Mouse (Mus musculus) kidney, adult 2 months (tissue): ENCODE results near the gene Calr4. TPM values are rescaled to one million over a fixed set of nuclear protein-coding genes. Genes with fewer than 3 reads are reported as not detected.

Experiments used
- DNase-seq: peaks from one replicate; pipeline ENCODE4 v3.0.0; 2021
- H3K27ac ChIP-seq: fragments of 200-500 bp; 2 replicates; pipeline ENCODE4 v1.5.1; 2012; ENCODE audit warnings: low read depth, low read length, control low read depth, inconsistent platforms; ENCODE audit not compliant: insufficient read depth
- H3K27me3 ChIP-seq: fragments of 200-500 bp; replicated peaks from 2 replicates; pipeline ENCODE4 v1.6.1; 2012; ENCODE audit warnings: mild to moderate bottlenecking, moderate library complexity, low read length, inconsistent platforms; ENCODE audit not compliant: control insufficient read depth, insufficient read depth
- H3K36me3 ChIP-seq: fragments of 200-500 bp; 2 replicates; pipeline ENCODE4 v1.6.1; 2012; ENCODE audit warnings: mild to moderate bottlenecking, moderate library complexity, low read length, inconsistent platforms; ENCODE audit not compliant: control insufficient read depth, insufficient read depth
- H3K4me1 ChIP-seq: fragments of 200-500 bp; 2 replicates; pipeline ENCODE4 v1.6.1; 2011; ENCODE audit warnings: low read length; ENCODE audit not compliant: control insufficient read depth, insufficient read depth
- H3K4me3 ChIP-seq: fragments of 200-500 bp; 2 replicates; pipeline ENCODE4 v1.5.1; 2011; ENCODE audit warnings: mild to moderate bottlenecking, low read depth, low read length, control low read depth; ENCODE audit not compliant: insufficient read depth
- CTCF ChIP-seq: fragments of 200-500 bp; conservative IDR thresholded peaks from 2 replicates; pipeline ENCODE4 v1.5.1; 2011; ENCODE audit warnings: low read depth, mild to moderate bottlenecking, control low read depth, low read length, moderate library complexity, mixed read lengths; ENCODE audit not compliant: insufficient read depth, insufficient read length
- POLR2A ChIP-seq: fragments of 200-500 bp; IDR thresholded peaks from one replicate; pipeline ENCODE4 v1.6.1; 2011; ENCODE audit warnings: low read depth, low read length, control low read depth
- WGBS: fragments of 180-500 bp; shearing (Covaris S2); methylation state at CpG from one replicate; pipeline ENCODE4 v1.1.7; 2018; 5-methylcytosine and 5-hydroxymethylcytosine counted together
- polyA plus RNA-seq: library from polyadenylated mRNA; depleted of rRNA; stranded (reverse); fragments of >200 nt; gene quantifications from 2 replicates; pipeline ENCODE4 v1.2.3, GENCODE M21; 2012; rRNA removed

Calr4 gene
- polyA plus RNA-seq, 1 experiment = not detected

DNA sequence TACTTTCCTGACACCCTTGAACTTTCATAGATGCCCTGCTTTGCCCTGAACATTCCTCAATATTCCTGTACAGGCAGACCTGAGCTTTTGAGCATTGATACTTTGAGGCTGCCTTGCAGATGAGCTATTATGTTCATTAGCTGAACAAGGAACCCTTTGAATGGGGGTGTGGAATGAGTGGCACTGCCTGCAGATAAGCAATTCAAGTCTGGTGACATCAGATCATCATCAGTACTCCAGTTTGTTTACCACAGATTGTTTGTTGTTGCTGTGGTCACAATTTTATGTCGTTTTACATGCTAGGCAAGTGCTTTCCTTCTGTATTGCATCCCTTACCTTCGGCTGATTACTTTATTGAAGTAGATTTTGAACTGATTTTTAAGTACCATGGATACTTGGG is 62.2 kb downstream of the Calr4 start:
- Histone ChIP-seq H3K4me1 (0 out of 2 replicates have a peak, but pooled peaks cover 2% of the 10 kb centered on the region), H3K4me3 (no peak overlapping the region), H3K36me3 (no peaks in the 10 kb centered on the region; the same call in 1 of the 2 replicates), H3K27me3 (no peaks in the 10 kb centered on the region), H3K27ac (no peak overlapping the region)
- TF ChIP-seq POLR2A (no peak), CTCF (no peak)
- no peak for DNase-seq
- WGBS = 81% methylated on average over 2 of the region's 2 CpGs

DNA sequence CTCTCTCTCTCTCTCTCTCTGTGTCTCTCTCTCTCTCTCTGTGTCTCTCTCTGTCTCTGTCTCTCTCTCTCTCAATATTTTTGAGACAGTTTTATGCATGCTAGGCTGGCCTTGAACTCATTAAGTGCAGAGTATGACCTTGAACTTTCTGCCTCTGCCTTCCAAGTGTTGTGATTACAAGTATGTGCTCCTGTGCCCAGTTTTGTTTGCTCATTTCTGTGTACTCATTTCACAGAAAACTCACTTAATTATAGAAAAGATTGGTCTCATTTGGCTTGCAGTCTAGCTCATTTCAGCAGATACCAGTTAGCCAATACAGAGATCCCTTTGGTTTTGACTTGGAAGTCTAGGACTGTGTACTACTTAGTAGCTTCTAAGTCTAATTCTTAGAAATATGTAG is 64.9 kb downstream of the Calr4 start:
- no peaks in the 10 kb centered on the region; the same call in 1 of the 2 replicates for H3K36me3 ChIP-seq
- TF ChIP-seq CTCF (no peak), POLR2A (no peak)
- no peak overlapping the region for H3K4me3 ChIP-seq
- H3K27ac ChIP-seq = no peak overlapping the region
- H3K4me1 ChIP-seq = 0 out of 2 replicates have a peak, but pooled peaks cover under 1% of the 10 kb centered on the region
- DNase-seq = no peak
- no peaks in the 10 kb centered on the region for H3K27me3 ChIP-seq

Other genes with a start within 250 kb of the Calr4 start
- gene Nrd1, start 233.8 kb upstream of the Calr4 start, polyA plus RNA-seq = 38.5 and 50.5 TPM in 2 replicates
- 182 and 201 TPM in 2 replicates for gene Osbpl9, start 32.2 kb upstream of the Calr4 start, polyA plus RNA-seq
- 14.0 and 19.3 TPM in 2 replicates for gene Eps15, start 45.8 kb downstream of the Calr4 start, polyA plus RNA-seq
- 2.8 and 3.1 TPM in 2 replicates for gene Ttc39a, start 172.1 kb downstream of the Calr4 start, polyA plus RNA-seq